Mouse (Mus musculus): ENCODE data around the gene Gzma.

Gzma gene

GRCm38 (mm10) chr13:113100879-113101278, at the start of gene Gzma:
Gene Gzma (minus strand): TSS chr13:113100981.
- DNase-seq, result no peak

- no peak for DNase-seq
Measured at GRCm38 (mm10) chr13:113139597-113139996, 38.8 kb upstream of the Gzma start.

- no peak for DNase-seq
Measured at GRCm38 (mm10) chr13:113129974-113130373, 29.2 kb upstream of the Gzma start.

GRCm38 (mm10) chr13:113121326-113121725, 20.5 kb upstream of the Gzma start:
- no peak for DNase-seq

DNA sequence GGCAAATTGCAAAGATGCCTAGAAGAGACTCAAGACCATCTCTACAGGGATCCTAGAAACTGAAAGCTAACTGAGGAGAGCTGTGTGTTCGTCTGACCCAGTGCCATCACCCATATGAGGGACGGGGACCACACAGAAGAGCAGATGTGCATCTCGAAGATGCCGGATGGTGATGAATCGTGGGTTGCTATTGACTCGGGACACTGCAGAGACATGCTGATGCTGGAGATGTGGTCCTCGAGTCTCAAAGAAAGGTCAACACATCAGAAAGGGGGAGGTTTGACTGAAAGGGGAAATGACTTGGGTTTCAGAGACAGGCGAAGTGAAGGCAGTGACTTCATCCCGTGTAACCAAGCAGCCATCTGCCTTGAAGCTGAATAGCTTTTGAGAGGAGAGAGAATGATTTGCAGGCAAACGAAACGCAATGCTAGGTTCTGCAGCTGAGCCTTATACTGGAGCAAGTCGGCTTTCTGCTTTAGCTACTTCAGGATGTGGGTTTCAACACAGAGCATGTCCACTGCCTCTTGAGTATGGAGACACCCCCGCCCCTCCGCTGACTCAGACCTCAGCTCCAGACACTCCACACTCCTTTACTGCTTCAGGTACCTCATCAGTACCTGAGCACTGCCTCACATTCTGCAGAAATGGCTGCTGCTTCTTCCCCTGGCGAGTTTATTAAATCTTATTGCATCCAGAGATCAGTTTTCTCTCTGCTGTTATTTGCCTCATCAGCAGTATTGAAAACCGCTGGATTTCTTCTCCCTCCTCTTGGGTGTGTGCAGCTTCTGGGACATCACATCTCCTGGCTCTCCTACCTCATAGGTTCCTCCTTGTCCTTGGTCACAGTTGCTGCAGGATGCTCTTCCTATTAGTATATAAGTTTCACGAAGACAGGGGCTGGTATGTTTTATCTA, 19.8 kb upstream of the Gzma start:
- DNase-seq, result no peak

- DNase-seq, result no peak
Measured at GRCm38 (mm10) chr13:113118977-113119376, 18.2 kb upstream of the Gzma start.

DNA sequence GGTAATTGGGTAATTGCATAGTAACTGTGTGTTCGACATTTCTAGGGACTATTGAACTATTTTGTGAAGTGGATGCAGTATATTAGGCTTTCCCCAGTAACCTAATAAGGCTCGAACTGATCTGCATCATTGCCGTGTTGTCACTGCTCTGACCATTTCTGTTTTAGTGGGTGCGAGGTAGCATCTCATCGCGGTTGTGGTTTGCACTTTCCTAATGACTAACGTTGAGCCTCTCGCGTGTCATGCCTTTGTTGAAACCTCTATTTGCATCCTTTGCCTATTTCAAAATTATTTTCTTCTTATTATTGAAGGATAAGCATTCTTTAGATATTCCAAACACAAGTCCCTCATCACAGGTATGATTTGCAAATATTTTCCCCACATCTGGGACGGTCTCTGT, 4.0 kb upstream of the Gzma start:
- DNase-seq, result no peak

DNA sequence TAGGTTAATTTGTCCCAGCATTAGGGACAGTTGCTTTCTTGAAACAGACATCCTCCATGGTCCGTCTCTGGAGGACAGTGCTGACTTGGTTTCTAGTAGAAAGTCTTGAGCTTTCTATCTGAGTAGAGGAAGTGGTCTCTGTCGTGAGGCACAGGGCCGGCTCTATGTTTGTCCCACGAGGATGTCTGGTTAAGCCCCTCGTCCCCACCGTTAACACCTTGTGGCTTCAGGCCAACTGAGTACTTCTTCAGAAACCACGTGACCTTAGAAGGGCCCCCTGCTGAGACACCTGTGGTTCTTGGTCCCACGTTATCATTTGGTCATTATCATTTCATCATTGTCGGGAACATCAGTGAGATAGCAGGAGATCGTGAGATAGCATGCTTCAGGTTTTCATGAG, 1.0 kb upstream of the Gzma start:
- DNase-seq, result no peak

DNA sequence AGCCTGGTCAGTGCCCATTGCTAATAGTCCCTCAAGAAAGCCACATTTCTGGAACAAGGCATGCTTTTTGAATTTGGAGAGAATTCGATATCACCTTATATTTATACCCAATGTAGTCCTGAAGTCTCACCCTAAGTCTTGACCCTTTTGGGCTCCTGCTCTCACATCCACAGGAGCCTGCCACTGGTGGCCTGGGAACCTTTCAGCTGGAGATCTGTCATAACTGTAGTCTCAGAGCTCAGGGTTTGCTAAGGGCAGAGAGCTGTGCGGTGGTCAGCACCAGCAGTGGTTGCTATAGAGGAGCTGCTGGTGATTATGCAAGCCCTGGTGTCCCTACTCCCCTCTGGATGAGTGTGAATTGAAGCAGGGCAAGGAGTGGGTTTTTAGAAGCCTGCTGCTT, 2.4 kb downstream of the Gzma start:
- DNase-seq, result no peak

GRCm38 (mm10) chr13:113097011-113097410, 3.8 kb downstream of the Gzma start:
- DNase-seq, result no peak

- no peak for DNase-seq
Measured at GRCm38 (mm10) chr13:113094618-113095017, 6.2 kb downstream of the Gzma start.

- DNase-seq, result no peak
Measured at GRCm38 (mm10) chr13:113090489-113090888, 10.3 kb downstream of the Gzma start.

DNA sequence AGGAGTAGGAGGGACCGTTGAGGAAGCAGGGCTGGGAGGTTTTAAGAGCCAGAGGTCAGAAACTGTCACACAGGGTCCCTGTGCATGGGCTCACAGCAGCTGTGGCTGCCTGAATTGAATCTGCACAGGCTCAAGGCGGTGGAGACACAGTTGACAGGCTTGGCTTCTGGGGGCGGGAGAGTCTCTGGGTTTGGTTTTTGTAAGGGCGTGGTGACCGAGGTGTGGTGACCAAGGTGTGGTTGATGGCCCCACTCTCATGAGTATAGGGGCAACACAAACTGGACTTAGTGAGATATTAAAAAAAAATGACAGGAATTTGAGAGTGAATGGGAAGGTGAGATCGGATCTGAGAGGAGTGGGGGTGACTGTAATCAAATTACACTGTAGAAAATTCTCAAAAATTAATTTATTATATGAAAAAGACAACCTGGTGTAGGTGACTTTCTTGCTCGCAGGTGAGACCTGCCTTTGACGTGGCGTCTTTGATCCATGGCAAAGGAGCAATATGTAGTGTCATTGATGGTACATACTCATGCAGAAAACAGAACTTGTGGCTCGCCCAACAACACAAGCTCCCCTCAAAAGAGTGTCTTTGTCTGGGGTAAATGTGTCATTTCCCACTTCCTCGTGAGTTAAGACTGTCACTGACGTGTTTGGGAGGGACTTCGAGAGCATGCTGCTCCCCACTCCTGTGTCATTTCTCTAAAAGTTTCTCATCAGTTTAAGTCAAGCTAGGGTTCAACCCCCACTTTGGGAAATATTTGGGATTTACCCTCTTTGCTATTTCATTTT, 13.4 kb downstream of the Gzma start:
- DNase-seq, result no peak

DNA sequence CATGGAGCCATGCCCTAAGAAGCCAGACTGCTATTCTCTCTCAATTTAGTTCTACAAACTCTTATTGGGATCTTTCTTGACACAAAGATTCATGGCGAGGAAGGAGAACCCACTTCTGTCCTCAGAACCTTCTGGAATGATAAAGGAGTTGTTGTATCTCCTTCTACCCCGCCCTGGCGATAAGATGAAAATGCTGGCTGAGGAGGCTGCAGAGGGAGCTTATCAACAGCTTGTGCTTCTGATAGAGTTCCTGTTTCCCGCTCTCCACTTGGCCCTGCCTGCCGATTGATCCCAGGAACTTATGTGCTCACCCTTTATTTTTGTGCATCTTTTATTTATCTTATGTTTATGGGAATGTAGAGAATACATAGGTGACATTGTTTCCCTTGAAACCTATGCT, 16.0 kb downstream of the Gzma start:
- no peak for DNase-seq

GRCm38 (mm10) chr13:113082101-113082500, 18.7 kb downstream of the Gzma start:
- DNase-seq, result no peak

GRCm38 (mm10) chr13:113079021-113079420, 21.8 kb downstream of the Gzma start:
- DNase-seq, result no peak

DNA sequence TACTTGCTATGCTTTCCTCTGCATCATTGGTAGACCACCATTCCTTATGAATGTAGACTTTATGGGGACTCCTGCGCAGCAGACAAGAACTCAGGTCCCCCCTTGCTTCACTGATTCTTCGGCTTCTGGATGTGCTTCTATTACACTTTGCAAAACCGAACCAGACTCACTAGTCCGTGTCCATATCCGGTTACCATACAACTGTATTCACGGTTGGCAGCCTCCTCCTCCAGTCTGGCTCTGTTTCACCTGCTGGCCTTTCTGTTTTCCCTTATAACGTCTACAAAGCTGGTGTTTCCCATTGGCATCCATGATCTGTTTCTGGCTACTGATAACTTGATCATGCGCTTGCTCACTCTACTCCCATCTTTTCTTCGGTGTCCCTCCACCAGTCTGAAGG, 36.2 kb downstream of the Gzma start:
- DNase-seq, result no peak

DNA sequence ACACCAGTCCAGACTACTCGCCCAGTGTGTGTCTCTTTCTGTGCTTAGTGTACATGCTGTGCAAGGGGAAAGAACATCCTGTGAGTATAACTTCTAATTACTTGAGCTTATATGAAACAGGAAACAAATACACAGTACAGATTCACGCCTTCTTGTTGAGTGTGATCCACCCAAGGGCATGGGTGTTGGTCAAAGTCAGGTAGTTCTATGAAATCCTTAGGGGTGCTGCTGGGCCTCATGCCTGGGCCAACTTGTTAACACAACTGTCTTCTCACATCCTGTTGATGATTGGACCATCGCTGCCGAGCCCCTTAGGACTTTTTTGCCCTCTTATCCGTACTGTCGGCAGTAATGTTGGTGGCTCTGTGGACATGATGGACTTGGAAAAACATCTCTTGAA, 39.0 kb downstream of the Gzma start:
- DNase-seq, result no peak

DNA sequence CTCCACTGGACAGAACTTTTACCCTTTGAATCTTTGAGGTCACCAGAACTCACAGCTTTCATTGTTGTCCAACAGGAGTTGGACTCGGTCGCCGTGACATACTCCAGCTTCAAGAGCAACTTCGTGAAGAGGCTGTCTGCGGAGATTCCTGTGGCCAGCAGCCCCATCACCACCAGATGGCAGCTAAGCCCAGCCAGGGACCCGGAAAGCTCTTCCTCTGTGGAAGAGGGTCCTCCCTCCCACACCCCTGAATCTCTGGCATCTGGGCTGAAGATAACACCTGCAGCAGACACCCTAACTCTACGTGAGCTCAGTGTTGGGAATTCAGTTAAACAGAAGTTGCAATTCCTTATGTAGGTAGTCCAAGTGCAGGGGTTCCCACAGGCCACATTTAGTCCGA, 45.0 kb downstream of the Gzma start:
- DNase-seq, result no peak

DNA sequence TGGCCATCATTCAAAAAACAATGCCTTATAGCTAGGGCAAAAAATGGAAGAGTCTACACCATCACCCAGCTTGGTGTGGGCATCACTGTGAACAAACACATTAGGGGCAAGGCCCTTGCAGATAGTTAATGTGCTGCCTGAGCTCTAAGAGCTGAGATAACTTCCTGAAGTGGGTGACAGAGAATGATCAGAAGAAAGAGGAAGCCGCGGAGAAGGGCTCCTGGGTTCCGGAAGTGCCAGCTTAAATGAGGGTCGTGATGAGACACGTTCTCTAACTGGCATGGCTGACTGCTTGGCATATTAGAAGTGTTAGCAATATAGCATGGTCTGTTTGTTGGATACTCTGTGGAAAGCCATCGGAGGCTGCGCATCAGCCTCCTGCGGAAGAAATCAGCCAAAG, 46.6 kb downstream of the Gzma start:
- DNase-seq, result no peak

GRCm38 (mm10) chr13:113047647-113048046, 53.1 kb downstream of the Gzma start:
- no peak for DNase-seq

DNA sequence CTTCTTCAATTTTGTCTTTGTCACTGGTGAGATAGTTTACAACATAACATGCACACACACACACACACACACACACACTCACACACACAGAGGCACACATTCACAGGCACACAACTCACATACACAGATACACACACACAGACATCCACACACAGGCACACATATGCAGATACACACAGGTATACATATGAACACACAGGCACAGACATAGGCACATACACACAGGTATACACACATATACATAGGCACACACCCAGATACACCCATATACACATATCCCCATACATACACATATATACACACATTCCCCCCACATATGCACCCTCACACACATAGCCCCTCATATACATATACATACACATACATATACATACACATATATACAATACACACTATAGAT, 53.8 kb downstream of the Gzma start:
- DNase-seq, result no peak

GRCm38 (mm10) chr13:113046211-113046883, 54.4 kb downstream of the Gzma start, which contains the start of gene Gpx8:
Gene Gpx8 (minus strand): TSS chr13:113046410.
- DNase-seq, result peak; percentile 7 to 12

Measured in cerebellum, postnatal 36 days (tissue).